Mouse (Mus musculus) hindbrain, embryonic 15.5 days (tissue): ENCODE measurements around the gene Atg16l2. TPM values are rescaled to one million over a fixed set of nuclear protein-coding genes. Genes with fewer than 3 reads are reported as not detected.

Experiments
- ATAC-seq: fragments of 200-750 bp; cut with Nextera tagmentation; 2 replicates; pipeline ENCODE4 v1.8.0; 2017; ENCODE audit warnings: low read depth, moderate number of reproducible peaks, moderate TSS enrichment; ENCODE audit not compliant: low FRiP score
- H3K27ac ChIP-seq: fragments of 300-500 bp; sonication (generic); replicated peaks from 2 replicates; pipeline ENCODE4 v1.5.1; 2015; ENCODE audit warnings: mild to moderate bottlenecking, inconsistent platforms
- H3K27me3 ChIP-seq: fragments of 300-500 bp; sonication (generic); 2 replicates; pipeline ENCODE4 v1.6.1; 2015; ENCODE audit warnings: control low read depth, inconsistent platforms
- H3K36me3 ChIP-seq: fragments of 300-500 bp; sonication (generic); 2 replicates; pipeline ENCODE4 v1.6.1; 2015; ENCODE audit warnings: control low read depth, inconsistent platforms
- H3K4me1 ChIP-seq: fragments of 300-500 bp; sonication (generic); replicated peaks from 2 replicates; pipeline ENCODE4 v1.6.1; 2015; ENCODE audit warnings: control low read depth, inconsistent platforms
- H3K4me2 ChIP-seq: fragments of 300-500 bp; sonication (generic); 2 replicates; pipeline ENCODE4 v1.6.1; 2015; ENCODE audit warnings: moderate library complexity, mild to moderate bottlenecking, inconsistent platforms
- H3K4me3 ChIP-seq: fragments of 300-500 bp; sonication (generic); 2 replicates; pipeline ENCODE4 v1.5.1; 2015; ENCODE audit warnings: mild to moderate bottlenecking, inconsistent platforms
- H3K9ac ChIP-seq: fragments of 300-500 bp; sonication (generic); 2 replicates; pipeline ENCODE4 v1.6.1; 2015; ENCODE audit warnings: inconsistent platforms
- H3K9me3 ChIP-seq: fragments of 300-500 bp; sonication (generic); 2 replicates; pipeline ENCODE4 v1.6.1; 2016; ENCODE audit warnings: control low read depth, inconsistent platforms
- WGBS: fragments of 180-500 bp; shearing (Covaris S2); methylation state at CpG from one replicate; pipeline ENCODE4 v1.1.7; 2015; 5-methylcytosine and 5-hydroxymethylcytosine counted together
- polyA plus RNA-seq: library from polyadenylated mRNA; unstranded; fragments of >200 nt; fragmentation: Nextera tagmentation; extraction: Ambion mirVana; gene quantifications from 2 replicates; pipeline ENCODE4 v1.2.1, GENCODE M21; 2015

Gene Atg16l2
- polyA plus RNA-seq: 27.4 and 31.1 TPM in 2 replicates

DNA sequence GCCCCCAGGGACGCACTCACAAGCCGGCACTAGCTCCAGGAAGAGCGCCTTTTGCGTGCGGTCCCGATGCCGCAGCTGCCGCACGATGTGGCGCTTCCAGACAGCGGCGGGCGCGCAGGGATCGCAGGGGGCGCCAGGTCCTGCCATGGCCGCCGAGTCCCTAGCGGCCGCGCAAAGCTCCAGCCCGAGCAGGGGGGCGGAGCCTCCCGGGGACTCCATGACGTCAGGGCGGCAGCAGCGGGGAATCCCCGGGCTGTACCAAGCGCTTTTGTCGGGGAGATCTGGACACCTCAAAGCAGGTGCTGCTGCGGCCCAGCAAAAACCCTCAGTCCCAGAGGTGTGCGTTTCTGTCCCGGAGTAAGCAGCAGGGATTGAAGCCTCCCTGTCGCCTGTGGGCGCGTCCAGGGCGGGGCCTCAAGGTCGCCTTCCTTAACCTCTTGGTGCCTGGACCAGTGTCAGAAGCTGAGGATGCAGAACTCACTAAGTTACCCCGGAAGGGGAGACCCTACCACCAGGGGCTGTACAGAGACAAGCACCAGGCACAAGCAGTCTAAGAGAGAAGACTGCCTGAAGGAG lies at the start of gene Atg16l2:
Gene Atg16l2 (minus strand): TSS at position 371 of the 576 bp plus-strand sequence.
- Histone ChIP-seq H3K36me3 (no peaks in the 10 kb centered on the region), H3K27ac (peak within 1 kb of the TSS; percentile 55), H3K4me2 (peak within 1 kb of the TSS; percentile 70), H3K9me3 (no peaks in the 10 kb centered on the region), H3K9ac (peak within 1 kb of the TSS; percentile 46), H3K27me3 (peaks cover 15% of the 10 kb centered on the region), H3K4me1 (peaks cover 23% of the 10 kb centered on the region), H3K4me3 (peak within 1 kb of the TSS; percentile 60)
- under 1% methylated on average over 39 of the region's 39 CpGs for WGBS
- peak; percentile 94 for ATAC-seq

DNA sequence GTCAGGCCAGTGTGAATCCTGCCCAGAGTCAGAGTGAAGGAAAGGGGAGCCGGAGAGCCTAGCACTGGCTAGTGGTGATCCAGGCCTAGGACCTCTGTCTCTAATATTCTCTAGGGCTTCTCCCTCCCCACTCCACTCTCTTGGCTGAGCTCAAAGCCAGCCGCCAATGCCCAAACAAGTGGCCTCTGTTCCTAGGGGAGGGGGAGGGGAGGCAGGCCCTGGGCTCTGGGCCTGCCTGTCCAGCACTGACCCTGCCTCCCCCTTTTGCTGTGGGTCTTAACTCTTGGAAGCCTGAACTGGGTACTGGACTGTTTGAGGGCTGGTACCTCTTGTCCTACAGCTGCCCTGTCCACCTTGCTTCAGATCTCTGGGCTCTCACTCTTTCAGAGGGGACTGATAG lies 47.8 kb upstream of the Atg16l2 start:
- H3K4me3 ChIP-seq: no peak overlapping the region
- peak; percentile 67 for ATAC-seq
- peaks cover 11% of the 10 kb centered on the region; the same call in 1 of the 2 replicates for H3K27me3 ChIP-seq
- WGBS: 54% methylated on average over 2 of the region's 2 CpGs
- peaks cover 21% of the 10 kb centered on the region for H3K4me1 ChIP-seq
- H3K9me3 ChIP-seq: no peaks in the 10 kb centered on the region
- H3K9ac ChIP-seq: no peak overlapping the region
- 0 out of 2 replicates have a peak overlapping the region, but pooled peaks have one; percentile 98 for H3K4me2 ChIP-seq
- no peak overlapping the region; the same call in 1 of the 2 replicates for H3K27ac ChIP-seq
- no peaks in the 10 kb centered on the region for H3K36me3 ChIP-seq

DNA sequence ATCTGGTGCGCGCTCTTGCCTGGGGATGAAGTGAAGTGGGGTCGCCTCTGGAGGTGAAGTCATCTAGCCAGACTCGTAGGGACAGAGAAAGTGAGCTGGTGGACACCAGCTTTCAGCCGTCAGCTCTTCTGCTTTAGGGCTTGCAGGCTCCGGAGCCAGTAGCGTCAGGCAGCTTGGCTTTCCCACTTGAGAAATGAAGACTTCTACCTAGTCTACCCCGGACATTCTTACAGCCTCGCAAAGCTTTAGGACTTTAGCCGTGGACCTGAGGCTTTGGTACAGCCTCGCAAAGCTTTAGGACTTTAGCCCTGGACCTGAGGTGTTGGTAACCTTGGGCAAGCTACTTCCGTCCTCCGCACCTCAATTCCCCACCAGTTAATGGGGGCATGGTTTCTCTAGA lies 46.3 kb upstream of the Atg16l2 start:
- Histone ChIP-seq H3K4me3 (peak overlapping the region; percentile 57), H3K27ac (no peak overlapping the region), H3K9ac (peak overlapping the region; percentile 49), H3K4me1 (peaks cover 21% of the 10 kb centered on the region), H3K36me3 (no peaks in the 10 kb centered on the region), H3K27me3 (peaks cover 11% of the 10 kb centered on the region; the same call in 1 of the 2 replicates), H3K4me2 (peak overlapping the region; percentile 98), H3K9me3 (no peaks in the 10 kb centered on the region)
- 6% methylated on average over 13 of the region's 13 CpGs for WGBS
- 0 out of 2 replicates have a peak, but pooled peaks have one; percentile 31 for ATAC-seq

DNA sequence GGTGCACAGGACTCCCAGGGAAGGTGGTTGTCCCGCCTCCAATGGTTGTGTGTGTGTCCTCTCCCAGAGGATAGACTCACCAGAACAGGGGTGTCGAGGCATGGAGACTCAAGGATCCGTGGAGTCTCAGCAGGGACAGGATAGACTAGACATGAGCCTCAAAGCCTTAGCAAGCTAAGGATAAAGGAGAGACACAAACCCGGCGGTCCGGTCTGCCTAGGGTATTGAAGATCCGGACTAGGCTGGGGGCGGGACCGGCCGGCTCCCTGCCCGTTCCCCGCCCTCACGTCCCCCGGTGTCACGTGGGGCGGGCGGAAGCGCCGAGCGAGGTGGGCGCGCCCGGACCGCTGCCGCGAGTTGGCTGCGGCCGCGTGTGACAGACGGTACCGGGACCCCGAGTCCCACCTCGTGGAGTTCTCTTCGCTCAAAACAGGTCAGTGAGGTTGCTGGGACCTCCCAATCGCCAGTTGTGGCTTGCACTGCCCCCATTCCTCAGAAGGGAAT lies 45.8 kb upstream of the Atg16l2 start, which contains the start of gene Arap1:
Gene Arap1 (plus strand): TSS at position 301 of the 504 bp plus-strand sequence.
- Histone ChIP-seq H3K4me1 (peaks cover 21% of the 10 kb centered on the region), H3K27ac (no peak within 1 kb of the TSS), H3K36me3 (no peaks in the 10 kb centered on the region), H3K9me3 (no peaks in the 10 kb centered on the region), H3K4me3 (peak within 1 kb of the TSS; percentile 57), H3K4me2 (peak within 1 kb of the TSS; percentile 98), H3K9ac (peak within 1 kb of the TSS; percentile 49), H3K27me3 (peaks cover 11% of the 10 kb centered on the region; the same call in 1 of the 2 replicates)
- ATAC-seq: peak; percentile 63
- WGBS: 2% methylated on average over 30 of the region's 35 CpGs

DNA sequence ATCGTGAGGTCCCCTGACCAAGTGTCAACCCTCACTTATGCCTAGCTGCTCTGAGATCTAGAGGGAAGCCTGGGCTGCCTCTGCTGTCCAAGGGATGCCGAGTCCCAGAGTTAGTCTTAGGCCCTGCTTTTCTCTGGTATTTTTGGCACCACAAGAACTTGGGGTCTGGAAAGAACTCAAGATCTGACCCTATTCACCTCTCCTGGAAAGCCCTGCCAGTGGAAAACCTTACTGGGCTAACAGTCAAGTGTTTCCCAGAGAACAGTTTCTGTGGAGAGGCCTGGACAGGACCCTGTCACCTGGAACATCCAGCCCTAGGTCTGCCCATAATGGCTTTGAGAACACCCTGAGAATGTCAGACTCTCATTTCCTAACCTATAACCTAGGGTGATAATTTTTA lies 44.9 kb upstream of the Atg16l2 start:
- ATAC-seq: no peak
- Histone ChIP-seq H3K9me3 (no peaks in the 10 kb centered on the region), H3K27ac (no peak overlapping the region), H3K9ac (no peak overlapping the region), H3K4me2 (no peak overlapping the region), H3K4me3 (no peak overlapping the region), H3K36me3 (no peaks in the 10 kb centered on the region), H3K4me1 (peaks cover 21% of the 10 kb centered on the region), H3K27me3 (peaks cover 11% of the 10 kb centered on the region; the same call in 1 of the 2 replicates)
- 79% methylated on average over 2 of the region's 2 CpGs for WGBS

DNA sequence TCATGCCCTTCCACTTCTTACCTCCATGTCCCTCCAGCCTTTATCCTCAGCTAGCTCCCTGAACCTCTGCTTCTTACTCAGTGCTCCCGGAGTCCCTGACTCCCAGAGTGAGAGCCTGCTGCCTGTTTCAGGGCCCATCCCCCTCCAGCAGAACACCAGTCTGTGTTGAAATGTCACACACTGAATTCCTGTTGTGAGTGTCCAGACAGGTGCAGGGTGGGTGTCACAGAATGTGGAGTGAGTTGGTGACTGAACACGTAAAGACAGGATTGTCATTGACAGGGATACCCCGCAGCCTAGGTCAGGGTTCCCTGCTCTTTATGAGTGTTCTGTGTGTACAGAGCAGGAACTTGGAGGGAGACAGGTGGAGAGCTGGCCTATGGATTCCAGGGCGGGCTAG lies 42.8 kb upstream of the Atg16l2 start:
- no peaks in the 10 kb centered on the region for H3K9me3 ChIP-seq
- no peak overlapping the region for H3K4me3 ChIP-seq
- no peak overlapping the region for H3K9ac ChIP-seq
- peaks cover 21% of the 10 kb centered on the region for H3K4me1 ChIP-seq
- 74% methylated on average over 4 of the region's 4 CpGs for WGBS
- no peak overlapping the region for H3K4me2 ChIP-seq
- no peaks in the 10 kb centered on the region for H3K36me3 ChIP-seq
- no peak for ATAC-seq
- no peak overlapping the region for H3K27ac ChIP-seq
- H3K27me3 ChIP-seq: peaks cover 10% of the 10 kb centered on the region; the same call in 1 of the 2 replicates

DNA sequence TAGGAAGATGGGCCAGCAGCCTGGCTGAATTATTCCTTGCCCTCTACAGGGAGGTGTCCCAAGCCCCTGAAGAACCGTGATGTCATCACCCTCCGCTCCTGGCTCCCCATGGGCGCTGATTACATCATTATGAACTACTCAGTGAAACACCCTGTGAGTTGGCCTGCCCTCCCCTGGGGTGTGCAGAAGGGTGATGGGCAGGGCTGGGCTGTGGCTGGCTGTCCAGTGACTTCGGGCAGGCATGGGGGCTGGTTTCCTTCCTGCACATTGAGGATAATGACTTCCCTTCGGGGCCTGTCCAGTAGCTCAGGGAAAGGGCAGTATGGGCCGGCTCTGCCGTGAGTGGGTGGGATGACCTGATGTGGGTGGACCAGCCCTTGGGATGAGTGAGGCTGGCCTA lies 41.1 kb upstream of the Atg16l2 start:
- ATAC-seq: no peak
- Histone ChIP-seq H3K9me3 (no peaks in the 10 kb centered on the region), H3K36me3 (no peaks in the 10 kb centered on the region), H3K4me3 (no peak overlapping the region), H3K9ac (no peak overlapping the region), H3K27me3 (no peaks in the 10 kb centered on the region), H3K27ac (no peak overlapping the region), H3K4me1 (peaks cover 9% of the 10 kb centered on the region), H3K4me2 (no peak overlapping the region)
- 83% methylated on average over 7 of the region's 7 CpGs for WGBS

DNA sequence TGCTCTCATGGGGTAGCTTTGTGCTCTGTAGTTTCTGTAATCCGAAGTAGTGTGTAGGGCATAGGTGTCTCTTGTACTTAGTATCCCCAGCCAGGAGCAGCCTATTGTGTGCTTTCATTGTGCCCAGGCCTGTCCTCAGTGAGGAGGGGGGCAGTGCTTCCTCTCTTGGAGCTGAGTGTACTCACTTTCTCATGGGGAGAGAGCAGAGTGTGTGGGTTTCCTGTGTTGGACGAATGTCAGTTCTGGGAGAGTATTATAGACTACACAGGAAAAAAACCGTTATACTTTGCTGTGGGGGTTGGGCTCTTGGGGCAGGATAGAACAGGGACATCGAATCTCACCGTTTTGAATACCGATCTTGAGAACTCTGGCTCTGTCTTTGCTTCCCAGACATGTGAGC lies 39.4 kb upstream of the Atg16l2 start:
- Histone ChIP-seq H3K9me3 (no peaks in the 10 kb centered on the region), H3K36me3 (no peaks in the 10 kb centered on the region), H3K4me2 (no peak overlapping the region), H3K27me3 (no peaks in the 10 kb centered on the region), H3K4me1 (no peaks in the 10 kb centered on the region), H3K9ac (no peak overlapping the region), H3K27ac (no peak overlapping the region), H3K4me3 (no peak overlapping the region)
- 69% methylated on average over 6 of the region's 6 CpGs for WGBS
- ATAC-seq: no peak

DNA sequence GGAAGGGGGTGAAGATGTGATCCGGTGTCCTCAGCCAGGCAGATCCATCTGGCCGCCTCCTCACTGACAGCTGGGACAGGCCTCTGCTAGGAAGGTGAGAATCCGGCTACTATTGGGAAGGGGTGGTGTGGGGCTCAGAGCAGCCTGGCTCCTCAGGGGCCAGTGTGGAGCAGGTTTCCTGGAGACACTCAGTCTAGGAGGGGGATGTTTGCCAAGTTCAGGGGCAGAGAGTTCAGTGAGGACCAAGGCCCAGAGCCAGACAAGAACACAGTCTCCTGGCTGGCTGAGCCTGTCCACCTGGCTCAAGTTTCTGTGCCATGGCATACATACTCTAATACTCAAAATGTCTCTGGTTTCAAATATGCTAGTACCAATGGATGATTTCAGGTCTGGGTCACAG lies 35.4 kb upstream of the Atg16l2 start:
- H3K4me1 ChIP-seq: no peaks in the 10 kb centered on the region
- no peaks in the 10 kb centered on the region for H3K27me3 ChIP-seq
- H3K36me3 ChIP-seq: no peaks in the 10 kb centered on the region
- no peak overlapping the region for H3K27ac ChIP-seq
- WGBS: 83% methylated on average over 3 of the region's 3 CpGs
- no peak for ATAC-seq
- no peak overlapping the region for H3K4me3 ChIP-seq
- H3K9me3 ChIP-seq: no peaks in the 10 kb centered on the region
- no peak overlapping the region for H3K4me2 ChIP-seq
- no peak overlapping the region for H3K9ac ChIP-seq

DNA sequence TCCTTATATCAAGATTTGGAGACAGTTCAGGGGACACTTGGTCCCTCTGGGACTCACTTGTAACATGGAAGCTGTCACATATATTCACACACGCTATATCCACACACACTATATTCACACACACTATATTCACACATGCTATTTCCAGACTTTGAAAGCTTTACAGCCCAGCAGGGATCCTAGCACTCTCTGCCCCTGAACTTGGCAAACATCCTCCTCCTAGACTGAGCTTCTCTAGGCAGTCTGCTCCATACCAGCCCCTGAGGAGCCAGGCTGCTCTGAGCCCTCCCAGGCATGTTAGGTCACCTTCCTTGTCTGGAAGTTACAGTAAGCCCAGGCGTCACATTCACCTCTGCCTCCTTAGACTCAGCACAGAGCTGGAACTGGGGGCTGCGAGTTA lies 34.6 kb upstream of the Atg16l2 start:
- no peaks in the 10 kb centered on the region for H3K9me3 ChIP-seq
- H3K36me3 ChIP-seq: no peaks in the 10 kb centered on the region
- H3K27me3 ChIP-seq: no peaks in the 10 kb centered on the region
- H3K4me2 ChIP-seq: no peak overlapping the region
- 89% methylated on average over 3 of the region's 3 CpGs for WGBS
- no peak for ATAC-seq
- H3K4me3 ChIP-seq: no peak overlapping the region
- no peak overlapping the region for H3K27ac ChIP-seq
- H3K4me1 ChIP-seq: no peaks in the 10 kb centered on the region
- H3K9ac ChIP-seq: no peak overlapping the region

DNA sequence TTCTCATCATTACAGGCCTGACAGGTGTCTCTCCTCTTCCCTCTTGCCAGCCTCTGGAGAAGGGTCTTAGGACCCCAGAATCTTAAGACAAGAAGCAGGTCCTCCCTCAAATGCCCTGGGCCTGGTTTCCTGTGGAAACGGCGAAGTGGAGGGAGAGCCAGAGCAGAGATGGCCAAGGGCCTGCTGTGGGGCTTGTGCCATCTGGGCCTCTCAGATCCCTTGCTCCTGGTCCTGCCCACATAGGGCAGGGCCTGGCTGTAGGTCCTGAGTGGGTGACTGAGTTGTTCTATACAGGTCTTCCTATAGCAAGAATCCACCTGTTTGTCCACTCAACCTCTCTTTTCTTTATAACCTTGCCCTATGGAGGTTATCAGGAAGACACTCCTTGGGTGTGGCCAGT lies 33.2 kb upstream of the Atg16l2 start:
- Histone ChIP-seq H3K4me3 (no peak overlapping the region), H3K9ac (no peak overlapping the region), H3K4me1 (peaks cover 1% of the 10 kb centered on the region; the same call in 1 of the 2 replicates), H3K4me2 (no peak overlapping the region), H3K27ac (no peak overlapping the region), H3K36me3 (no peaks in the 10 kb centered on the region), H3K9me3 (no peaks in the 10 kb centered on the region), H3K27me3 (no peaks in the 10 kb centered on the region)
- 89% methylated on average over 2 of the region's 2 CpGs for WGBS
- ATAC-seq: no peak

DNA sequence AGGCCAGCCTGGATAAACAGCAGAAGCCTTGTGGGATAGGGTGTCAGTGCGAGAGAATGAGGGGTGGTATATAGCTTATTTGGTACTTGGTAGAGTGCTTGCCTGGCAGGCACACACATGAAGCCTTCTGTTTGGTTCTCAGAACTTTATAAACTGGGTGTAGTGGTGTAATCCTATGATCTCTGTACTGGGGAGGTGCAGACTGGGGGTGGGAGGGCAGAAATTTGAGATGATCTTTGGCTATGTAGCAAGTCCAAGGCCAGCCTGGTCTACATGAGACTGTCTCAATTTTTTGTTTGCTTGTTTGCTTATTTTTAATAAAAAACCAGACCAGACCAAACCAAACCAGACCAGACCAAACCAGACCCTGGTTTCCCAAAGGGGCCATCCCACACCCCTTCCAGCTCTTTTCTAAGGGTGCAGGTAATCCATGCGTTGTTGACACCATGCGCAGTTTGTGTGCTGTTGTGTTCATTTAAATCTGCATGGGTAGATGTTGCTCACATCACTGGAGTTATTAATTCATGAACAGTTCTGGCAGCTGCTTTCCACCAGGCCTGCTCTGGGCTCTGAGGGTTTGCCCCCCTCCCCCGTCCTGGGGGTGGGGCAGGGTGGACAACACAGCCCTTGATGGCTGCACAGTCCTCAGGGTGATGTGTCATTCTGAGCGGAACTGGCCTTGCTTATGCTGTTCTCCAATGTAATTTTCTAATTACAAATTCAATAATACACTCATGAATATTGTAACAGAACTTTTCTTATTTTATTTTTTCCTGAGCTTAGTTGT lies 30.2 kb upstream of the Atg16l2 start:
- ATAC-seq: no peak
- H3K36me3 ChIP-seq: no peaks in the 10 kb centered on the region
- no peak overlapping the region for H3K4me2 ChIP-seq
- WGBS: 80% methylated on average over 5 of the region's 5 CpGs
- no peak overlapping the region for H3K4me3 ChIP-seq
- H3K9me3 ChIP-seq: no peaks in the 10 kb centered on the region
- peaks cover 22% of the 10 kb centered on the region for H3K4me1 ChIP-seq
- H3K27ac ChIP-seq: no peak overlapping the region
- no peaks in the 10 kb centered on the region for H3K27me3 ChIP-seq
- no peak overlapping the region for H3K9ac ChIP-seq
